Mouse (Mus musculus) MEL (cell line): ENCODE results near the gene Fam173b. TPM values are rescaled to one million over a fixed set of nuclear protein-coding genes. Genes with fewer than 3 reads are reported as not detected.

ENCODE experiments used
- DNase-seq: peaks from one replicate; pipeline ENCODE4 v3.0.0; 2011; ENCODE audit warnings: low read depth, low spot score
- H3K27ac ChIP-seq: 2 replicates; pipeline ENCODE4 v1.5.1; 2012; ENCODE audit warnings: low read depth, mild to moderate bottlenecking, control low read depth, low read length, moderate library complexity; ENCODE audit not compliant: control insufficient read depth
- H3K27me3 ChIP-seq, 2 experiments: fragments of 150-350 bp in 1 of 2; sonication (generic) in 1 of 2; 2 replicates each; pipeline ENCODE4 v1.6.1; 2012; ENCODE audit warnings: low read length in 2 of 2, mild to moderate bottlenecking in 2 of 2, improper control_type of control experiment in 1 of 2, moderate library complexity in 1 of 2; ENCODE audit not compliant: insufficient read depth in 2 of 2, control insufficient read depth in 1 of 2
- H3K36me3 ChIP-seq, 2 experiments: 2 replicates each; pipeline ENCODE4 v1.6.1; 2012 to 2014; ENCODE audit warnings: low read length in 2 of 2, improper control_type of control experiment in 1 of 2, inconsistent platforms in 1 of 2, mild to moderate bottlenecking in 1 of 2; ENCODE audit not compliant: insufficient read depth in 2 of 2, control insufficient read depth in 1 of 2
- H3K4me1 ChIP-seq, 2 experiments: fragments of 150-350 bp in 1 of 2; sonication (generic) in 1 of 2; 2 replicates each; pipeline ENCODE4 v1.6.1; 2012; ENCODE audit warnings: low read length in 2 of 2, improper control_type of control experiment in 1 of 2, mild to moderate bottlenecking in 1 of 2; ENCODE audit not compliant: insufficient read depth in 2 of 2, control insufficient read depth in 1 of 2
- H3K4me3 ChIP-seq, 2 experiments: fragments of 150-350 bp in 1 of 2; sonication (generic) in 1 of 2; 2 replicates each; pipeline ENCODE4 v1.5.1; 2012; ENCODE audit warnings: low read depth in 2 of 2, low read length in 2 of 2, mild to moderate bottlenecking in 2 of 2, moderate library complexity in 2 of 2, control low read depth in 1 of 2, improper control_type of control experiment in 1 of 2; ENCODE audit not compliant: control insufficient read depth in 1 of 2, insufficient read depth in 1 of 2
- H3K79me2 ChIP-seq: 2 replicates; pipeline ENCODE4 v1.6.1; 2012; ENCODE audit warnings: mild to moderate bottlenecking, low read length, moderate library complexity; ENCODE audit not compliant: control insufficient read depth, poor library complexity, insufficient read depth
- H3K9ac ChIP-seq: 2 replicates; pipeline ENCODE4 v1.6.1; 2012; ENCODE audit warnings: low read depth, mild to moderate bottlenecking, control low read depth, low read length, moderate library complexity; ENCODE audit not compliant: control insufficient read depth, poor library complexity, severe bottlenecking
- H3K9me3 ChIP-seq: fragments of 150-350 bp; sonication (generic); replicated peaks from 2 replicates; pipeline ENCODE4 v1.6.1; 2012; ENCODE audit warnings: mild to moderate bottlenecking, low read length, improper control_type of control experiment, moderate library complexity; ENCODE audit not compliant: insufficient read depth
- BHLHE40 ChIP-seq: IDR thresholded peaks from 2 replicates; pipeline ENCODE4 v1.6.1; 2012; ENCODE audit warnings: low read depth, mild to moderate bottlenecking, inconsistent platforms, low read length, improper control_type of control experiment, borderline replicate concordance
- CHD1 ChIP-seq: IDR thresholded peaks from 2 replicates; pipeline ENCODE4 v1.6.1; 2012; ENCODE audit warnings: low read depth, mild to moderate bottlenecking, inconsistent platforms, low read length, improper control_type of control experiment
- CTCF ChIP-seq, 3 experiments: IDR thresholded peaks in 2 of 3; conservative IDR thresholded peaks in 1 of 3; 2 replicates each; pipeline ENCODE4 v1.5.1; 2011 to 2012; ENCODE audit warnings: low read length in 3 of 3, low read depth in 2 of 3, mild to moderate bottlenecking in 2 of 3, improper control_type of control experiment in 1 of 3, inconsistent platforms in 1 of 3, mixed read lengths in 1 of 3, moderate library complexity in 1 of 3; ENCODE audit not compliant: control insufficient read depth in 1 of 3, insufficient read depth in 1 of 3, poor library complexity in 1 of 3, severe bottlenecking in 1 of 3
- ELF1 ChIP-seq: IDR thresholded peaks from 2 replicates; pipeline ENCODE4 v1.6.1; 2014; ENCODE audit warnings: low read depth, mild to moderate bottlenecking, inconsistent platforms, low read length, improper control_type of control experiment, moderate library complexity
- EP300 ChIP-seq, 2 experiments: IDR thresholded peaks; 2 replicates each; pipeline ENCODE4 v1.6.1; 2011; ENCODE audit warnings: improper control_type of control experiment in 2 of 2, low read length in 2 of 2, low read depth in 1 of 2, mild to moderate bottlenecking in 1 of 2
- ETS1 ChIP-seq: IDR thresholded peaks from 2 replicates; pipeline ENCODE4 v1.6.1; 2012; ENCODE audit warnings: low read depth, mild to moderate bottlenecking, inconsistent platforms, low read length, improper control_type of control experiment, moderate library complexity
- JUND ChIP-seq: IDR thresholded peaks from 2 replicates; pipeline ENCODE4 v1.6.1; 2011; ENCODE audit warnings: low read depth, mild to moderate bottlenecking, improper control_type of control experiment, low read length
- MAFK ChIP-seq: IDR thresholded peaks from 2 replicates; pipeline ENCODE4 v1.6.1; 2011; ENCODE audit warnings: low read depth, mild to moderate bottlenecking, low read length, improper control_type of control experiment, borderline replicate concordance
- MAX ChIP-seq: IDR thresholded peaks from 2 replicates; pipeline ENCODE4 v1.6.1; 2011; ENCODE audit warnings: low read length, improper control_type of control experiment
- MAZ ChIP-seq: IDR thresholded peaks from 2 replicates; pipeline ENCODE4 v1.6.1; 2012; ENCODE audit warnings: low read depth, mild to moderate bottlenecking, inconsistent platforms, low read length, improper control_type of control experiment
- MEF2A ChIP-seq: IDR thresholded peaks from 2 replicates; pipeline ENCODE4 v1.6.1; 2014; ENCODE audit warnings: low read depth, mild to moderate bottlenecking, inconsistent platforms, low read length, improper control_type of control experiment; ENCODE audit not compliant: poor library complexity, insufficient replicate concordance, severe bottlenecking; ENCODE audit errors: extremely low read depth
- MXI1 ChIP-seq: IDR thresholded peaks from 2 replicates; pipeline ENCODE4 v1.6.1; 2011; ENCODE audit warnings: mild to moderate bottlenecking, low read depth, low read length, improper control_type of control experiment
- MYB ChIP-seq: IDR thresholded peaks from 2 replicates; pipeline ENCODE4 v1.6.1; 2011; ENCODE audit warnings: mild to moderate bottlenecking, low read depth, low read length, improper control_type of control experiment
- MYC ChIP-seq: IDR thresholded peaks from 2 replicates; pipeline ENCODE4 v1.6.1; 2011; ENCODE audit warnings: low read depth, mild to moderate bottlenecking, low read length, improper control_type of control experiment, moderate library complexity
- NELFE ChIP-seq: IDR thresholded peaks from 2 replicates; pipeline ENCODE4 v1.6.1; 2011; ENCODE audit warnings: low read depth, low read length, improper control_type of control experiment
- POLR2A ChIP-seq, 2 experiments: IDR thresholded peaks; 2 replicates each; pipeline ENCODE4 v1.6.1; 2011 to 2012; ENCODE audit warnings: low read length in 2 of 2, mild to moderate bottlenecking in 2 of 2, control low read depth in 1 of 2, improper control_type of control experiment in 1 of 2, low read depth in 1 of 2, moderate library complexity in 1 of 2; ENCODE audit not compliant: control insufficient read depth in 1 of 2, insufficient read depth in 1 of 2, poor library complexity in 1 of 2
- RAD21 ChIP-seq: IDR thresholded peaks from 2 replicates; pipeline ENCODE4 v1.6.1; 2011; ENCODE audit warnings: mild to moderate bottlenecking, low read depth, low read length, improper control_type of control experiment
- RCOR1 ChIP-seq: IDR thresholded peaks from 2 replicates; pipeline ENCODE4 v1.6.1; 2012; ENCODE audit warnings: low read depth, mild to moderate bottlenecking, inconsistent platforms, low read length, improper control_type of control experiment
- SIN3A ChIP-seq: IDR thresholded peaks from 2 replicates; pipeline ENCODE4 v1.6.1; 2012; ENCODE audit warnings: low read length, improper control_type of control experiment, inconsistent platforms
- SMC3 ChIP-seq: IDR thresholded peaks from 2 replicates; pipeline ENCODE4 v1.6.1; 2011; ENCODE audit warnings: low read depth, low read length, improper control_type of control experiment
- TCF12 ChIP-seq: IDR thresholded peaks from 2 replicates; pipeline ENCODE4 v1.6.1; 2014; ENCODE audit warnings: low read depth, mild to moderate bottlenecking, inconsistent platforms, low read length, improper control_type of control experiment, moderate library complexity
- UBTF ChIP-seq: IDR thresholded peaks from 2 replicates; pipeline ENCODE4 v1.6.1; 2012; ENCODE audit warnings: low read depth, mild to moderate bottlenecking, inconsistent platforms, low read length, improper control_type of control experiment, moderate library complexity, borderline replicate concordance; ENCODE audit not compliant: insufficient read depth
- USF1 ChIP-seq: IDR thresholded peaks from 2 replicates; pipeline ENCODE4 v1.6.1; 2014; ENCODE audit warnings: low read depth, mild to moderate bottlenecking, inconsistent platforms, low read length, improper control_type of control experiment, moderate library complexity
- ZC3H11A ChIP-seq: IDR thresholded peaks from 2 replicates; pipeline ENCODE4 v1.6.1; 2012; ENCODE audit warnings: low read depth, mild to moderate bottlenecking, inconsistent platforms, low read length, improper control_type of control experiment
- ZNF384 ChIP-seq: IDR thresholded peaks from 2 replicates; pipeline ENCODE4 v1.6.1; 2012; ENCODE audit warnings: low read depth, mild to moderate bottlenecking, inconsistent platforms, low read length, improper control_type of control experiment
- polyA plus RNA-seq, 2 experiments: library from polyadenylated mRNA; stranded (reverse) in 1 of 2; unstranded in 1 of 2; fragments of >175 nt in 1 of 2; fragments of >200 nt in 1 of 2; gene quantifications; 2 replicates each; pipeline versions ENCODE4 v1.2.1 to v1.2.4; 2012; ENCODE audit warnings: low replicate concordance in 2 of 2, low read depth in 1 of 2; ENCODE audit not compliant: insufficient read length in 2 of 2, insufficient read depth in 1 of 2, missing spikeins in 1 of 2
- total RNA-seq: library from RNA; depleted of rRNA; stranded (reverse); fragments of 300-350 nt; gene quantifications from 2 replicates; pipeline ENCODE4 v1.2.3, GENCODE M21; 2012

Fam173b gene
- total and polyA plus RNA-seq, 3 experiments, result 21.0 to 29.2 TPM; not detected in 1

- Histone ChIP-seq H3K36me3 (peaks cover 28 to 38% of the 10 kb centered on the region in 2 experiments), H3K79me2 (peaks cover 52% of the 10 kb centered on the region), H3K4me3 (peak overlapping the region; percentile 64 to 93), H3K9me3 (no peaks in the 10 kb centered on the region), H3K27ac (no peak overlapping the region), H3K9ac (peak overlapping the region; percentile 41), H3K27me3 (no peaks in the 10 kb centered on the region), H3K4me1 (peaks cover 8 to 21% of the 10 kb centered on the region in 2 experiments)
- DNase-seq, result peak; percentile 55
- TF ChIP-seq MEF2A (no peak), ZC3H11A (no peak), ETS1 (no peak), EP300 (IDR thresholded peaks at IDR 0.05; ENCODE audit: low read depth in 1 of 2, low read length in 2 of 2) (0 out of 4 replicates have a peak, but pooled peaks of 1 of the 2 experiments have one; percentile 18), USF1 (no peak), MAZ (no peak), ELF1 (no peak), SMC3 (no peak), TCF12 (no peak), UBTF (no peak), SIN3A (0 out of 2 replicates have a peak, but pooled peaks have one; percentile 1), MXI1 (0 out of 2 replicates have a peak, but pooled peaks have one; percentile 2)
These were observed 1.8 kb upstream of the Fam173b start for GRCm38 (mm10) chr15:31599834-31600233.

- peak overlapping the region; percentile 93 for H3K9ac ChIP-seq
- H3K27ac ChIP-seq, result peak overlapping the region; percentile 67
- DNase-seq, result no peak
- peaks cover 52% of the 10 kb centered on the region for H3K79me2 ChIP-seq
- TF ChIP-seq EP300 (IDR thresholded peaks at IDR 0.05; ENCODE audit: low read depth in 1 of 2, low read length in 2 of 2), result no peak
- TF ChIP-seq ETS1, result no peak; the same call in 1 of the 2 replicates
- TF ChIP-seq MYB, result no peak
- TF ChIP-seq USF1, result no peak
- TF ChIP-seq MYC, result peak; percentile 82
- no peak for TF ChIP-seq RCOR1
- no peak for TF ChIP-seq SIN3A
- TF ChIP-seq JUND, result no peak
- no peak for TF ChIP-seq RAD21
- TF ChIP-seq TCF12, result no peak
- TF ChIP-seq MAZ, result peak; percentile 3; the same call in 1 of the 2 replicates
- TF ChIP-seq NELFE, result no peak
- peak in 1 of 2 experiments; percentile 88; a peak in 1 of 4 replicates for TF ChIP-seq POLR2A (IDR thresholded peaks at IDR 0.05; ENCODE audit: control insufficient read depth in 1 of 2, insufficient read depth in 1 of 2, low read depth in 1 of 2, low read length in 2 of 2, poor library complexity in 1 of 2)
- TF ChIP-seq CHD1, result no peak
- no peak for TF ChIP-seq SMC3
- TF ChIP-seq BHLHE40, result no peak
- TF ChIP-seq ZNF384, result no peak
- peak; percentile 96 for TF ChIP-seq MAX
- TF ChIP-seq MAFK, result no peak
- TF ChIP-seq ZC3H11A, result no peak
- peak; percentile 98 for TF ChIP-seq MXI1
- TF ChIP-seq UBTF, result 0 out of 2 replicates have a peak, but pooled peaks have one; percentile 1
- no peak for TF ChIP-seq MEF2A
- no peak for TF ChIP-seq CTCF (IDR thresholded peaks at IDR 0.05 in 2 of 3, conservative IDR thresholded peaks at IDR 0.05 in 1 of 3; ENCODE audit: control insufficient read depth in 1 of 3, insufficient read depth in 1 of 3, low read depth in 2 of 3, low read length in 3 of 3, poor library complexity in 1 of 3, severe bottlenecking in 1 of 3)
- no peaks in the 10 kb centered on the region for H3K27me3 ChIP-seq
- peak overlapping the region; percentile 64 to 93 for H3K4me3 ChIP-seq
- peaks cover 8 to 21% of the 10 kb centered on the region in 2 experiments for H3K4me1 ChIP-seq
- H3K9me3 ChIP-seq, result no peaks in the 10 kb centered on the region
- peaks cover 25 to 28% of the 10 kb centered on the region in 2 experiments for H3K36me3 ChIP-seq
These were observed 390 bp upstream of the Fam173b start for GRCm38 (mm10) chr15:31601279-31601645.
